In the genomic region with DNA sequence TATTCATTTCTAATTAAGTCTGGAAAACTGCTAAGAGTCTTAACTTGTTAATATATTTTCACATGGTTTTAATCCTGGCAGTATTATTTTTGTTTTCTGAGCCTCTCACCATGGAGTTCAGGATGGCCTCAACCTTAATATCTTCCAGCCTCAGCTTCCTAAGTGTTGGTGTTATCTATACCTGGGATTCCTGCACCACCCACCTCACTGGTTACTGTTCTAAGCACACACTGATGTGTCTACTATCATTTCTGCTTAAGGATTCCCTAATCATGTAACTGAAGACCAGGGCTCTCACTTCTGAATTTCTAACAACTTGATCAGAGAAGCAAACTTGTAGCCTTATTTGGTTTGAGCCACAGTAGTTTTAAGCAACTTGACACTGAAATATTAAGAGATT, we compare ENCODE assay signal across 22 mouse cellular contexts. TPM values are rescaled to one million over a fixed set of nuclear protein-coding genes. Genes with fewer than 3 reads are reported as not detected.
A peak's percentile ranks its signal among the peaks of the same experiment; 100 is the strongest.
DNase-seq lines count a peak whose midpoint lies in the region; ATAC-seq lines count a peak whose summit lies in the region.
"Had no signal": no experiment of that assay in that cellular context is flagged by ENCODE, and none has a peak within 500 bp of the region (broad histone marks: within the 10 kb centered on the region; RNA-seq: fewer than 3 reads in every experiment).

No protein-coding gene starts in this region.

- intact Hi-C loops in heart, postnatal 25 days (cut with DNase I), result no loop called here

- DNase-seq in midbrain, embryonic 11.5 days (ENCODE audit: low spot score, missing footprints), result peak; percentile 21
- DNase-seq in liver, embryonic 11.5 days (ENCODE audit: low spot score), result no peak
- no peak for DNase-seq in heart, postnatal 25 days (ENCODE audit: low spot score)
- DNase-seq in heart, adult 11 months, result no peak
- no peak for DNase-seq in thymus, postnatal 4 days
- DNase-seq: adrenal gland, postnatal 14 days; cerebellum, adult 8-10 months; cerebellum, postnatal 14 days; embryo, embryonic 11 days; gastrocnemius, postnatal 10 days; heart, adult 2 months; heart, postnatal 36 days had no signal

- no peak overlapping the region for H3K27ac ChIP-seq in midbrain, embryonic 11.5 days (ENCODE audit: low read depth, low read length)
- H3K27ac ChIP-seq in midbrain, embryonic 13.5 days, result no peak overlapping the region
- no peak overlapping the region for H3K27ac ChIP-seq in liver, embryonic 11.5 days (ENCODE audit: low read depth, low read length)
- peak overlapping the region; percentile 69 for H3K27ac ChIP-seq in liver, embryonic 15.5 days (replicated peaks)
- H3K27ac ChIP-seq: embryonic facial prominence, embryonic 15.5 days; forebrain, embryonic 12.5 days; heart, adult 2 months; hindbrain, embryonic 13.5 days; hindbrain, postnatal 0 days had no signal

- H3K9ac ChIP-seq in midbrain, embryonic 11.5 days (ENCODE audit: low read length), result no peak overlapping the region
- no peak overlapping the region for H3K9ac ChIP-seq in midbrain, embryonic 13.5 days (replicated peaks)
- no peak overlapping the region for H3K9ac ChIP-seq in liver, embryonic 11.5 days (ENCODE audit: low read depth, low read length)
- no peak overlapping the region for H3K9ac ChIP-seq in liver, embryonic 15.5 days
- H3K9ac ChIP-seq: embryonic facial prominence, embryonic 15.5 days; forebrain, embryonic 12.5 days; heart, embryonic 12.5 days; hindbrain, embryonic 13.5 days had no signal

- no peak overlapping the region for H3K4me3 ChIP-seq in midbrain, embryonic 11.5 days (ENCODE audit: low read depth, low read length)
- H3K4me3 ChIP-seq in midbrain, embryonic 13.5 days (replicated peaks), result no peak overlapping the region
- no peak overlapping the region for H3K4me3 ChIP-seq in liver, embryonic 11.5 days (ENCODE audit: low read depth, low read length)
- H3K4me3 ChIP-seq in liver, embryonic 15.5 days (replicated peaks), result no peak overlapping the region
- H3K4me3 ChIP-seq: embryonic facial prominence, embryonic 15.5 days; forebrain, embryonic 12.5 days; heart, adult 2 months; heart, embryonic 12.5 days; hindbrain, embryonic 13.5 days had no signal

- H3K9me3 ChIP-seq in midbrain, embryonic 11.5 days (ENCODE audit: control insufficient read depth, low read length), result no peaks in the 10 kb centered on the region
- no peaks in the 10 kb centered on the region for H3K9me3 ChIP-seq in midbrain, embryonic 13.5 days
- H3K9me3 ChIP-seq in liver, embryonic 11.5 days (ENCODE audit: control insufficient read depth, low read length), result no peaks in the 10 kb centered on the region
- H3K9me3 ChIP-seq in liver, embryonic 15.5 days (replicated peaks), result no peaks in the 10 kb centered on the region
- H3K9me3 ChIP-seq: embryonic facial prominence, embryonic 15.5 days; heart, embryonic 12.5 days; hindbrain, embryonic 13.5 days had no signal

- H3K4me1 ChIP-seq in midbrain, embryonic 11.5 days (ENCODE audit: control insufficient read depth, insufficient read depth, low read length), result peaks cover 12% of the 10 kb centered on the region
- peaks cover 15% of the 10 kb centered on the region for H3K4me1 ChIP-seq in midbrain, embryonic 13.5 days (replicated peaks)
- peaks cover 11% of the 10 kb centered on the region for H3K4me1 ChIP-seq in liver, embryonic 11.5 days (replicated peaks; ENCODE audit: control insufficient read depth, insufficient read depth, low read length)
- peaks cover 33% of the 10 kb centered on the region for H3K4me1 ChIP-seq in liver, embryonic 15.5 days (replicated peaks)

- ATAC-seq in midbrain, embryonic 11.5 days (ENCODE audit: low FRiP score), result no peak
- ATAC-seq in midbrain, embryonic 13.5 days, result no peak
- no peak; the same call in 1 of the 2 replicates for ATAC-seq in liver, embryonic 11.5 days (replicated peaks; ENCODE audit: low FRiP score)
- 0 out of 2 replicates have a peak, but pooled peaks have one; percentile 7 for ATAC-seq in liver, embryonic 15.5 days (ENCODE audit: insufficient read depth)
- ATAC-seq: activated CD4-positive, CD25-positive, alpha-beta regulatory T cell, adult 4 months; forebrain, embryonic 16.5 days; hindbrain, postnatal 0 days; Patski had no signal

- H3K27me3 ChIP-seq in midbrain, embryonic 11.5 days (ENCODE audit: control insufficient read depth, insufficient read depth, low read length), result no peaks in the 10 kb centered on the region
- H3K27me3 ChIP-seq in midbrain, embryonic 13.5 days, result no peaks in the 10 kb centered on the region
- H3K27me3 ChIP-seq in liver, embryonic 11.5 days (replicated peaks; ENCODE audit: control insufficient read depth, insufficient read depth, low read length), result no peaks in the 10 kb centered on the region
- H3K27me3 ChIP-seq in liver, embryonic 15.5 days, result no peaks in the 10 kb centered on the region
- H3K27me3 ChIP-seq: embryonic facial prominence, embryonic 15.5 days; forebrain, embryonic 12.5 days; heart, embryonic 12.5 days; hindbrain, embryonic 13.5 days; Patski had no signal

- no peak overlapping the region for H3K4me2 ChIP-seq in midbrain, embryonic 11.5 days
- H3K4me2 ChIP-seq in midbrain, embryonic 13.5 days (replicated peaks), result no peak overlapping the region
- peak overlapping the region; percentile 17; the same call in 1 of the 2 replicates for H3K4me2 ChIP-seq in liver, embryonic 11.5 days
- H3K4me2 ChIP-seq in liver, embryonic 15.5 days, result peak overlapping the region; percentile 17
- H3K4me2 ChIP-seq: embryonic facial prominence, embryonic 15.5 days; forebrain, embryonic 12.5 days; heart, embryonic 12.5 days; hindbrain, embryonic 13.5 days had no signal

- peaks cover 7% of the 10 kb centered on the region for H3K36me3 ChIP-seq in midbrain, embryonic 11.5 days (ENCODE audit: control insufficient read depth, insufficient read depth, low read length)
- H3K36me3 ChIP-seq in midbrain, embryonic 13.5 days, result peaks cover 13% of the 10 kb centered on the region
- H3K36me3 ChIP-seq in liver, embryonic 11.5 days (ENCODE audit: control insufficient read depth, insufficient read depth, low read length), result peaks cover 12% of the 10 kb centered on the region
- peaks cover 19% of the 10 kb centered on the region for H3K36me3 ChIP-seq in liver, embryonic 15.5 days (replicated peaks)

RNA-seq across cellular contexts. Expression of a gene that starts 2.3 kb away (rescaled TPM):
- polyA plus RNA-seq in midbrain, embryonic 11.5 days (2014; fragmentation: Nextera tagmentation; extraction: Ambion mirVana), result 2,057 and 2,255 TPM in 2 replicates
- polyA plus RNA-seq in midbrain, embryonic 13.5 days (2015; fragmentation: Nextera tagmentation; extraction: Ambion mirVana), result 1,301 and 1,321 TPM in 2 replicates
- polyA plus RNA-seq in liver, embryonic 11.5 days (2014; fragmentation: Nextera tagmentation; extraction: Ambion mirVana), result 1,063 and 1,240 TPM in 2 replicates
- 322 and 346 TPM in 2 replicates for polyA plus RNA-seq in liver, embryonic 15.5 days (2015; fragmentation: Nextera tagmentation; extraction: Ambion mirVana)
- 1,000 to 10,000 TPM in 1 of 2 experiments, 100 to 1,000 TPM in 1; 975 to 1,085 TPM for total RNA-seq in heart, postnatal 25 days (2021)

RNA-seq across cellular contexts. Expression of a gene that starts 56.4 kb away (rescaled TPM):
- polyA plus RNA-seq in midbrain, embryonic 11.5 days (2014; fragmentation: Nextera tagmentation; extraction: Ambion mirVana), result 84.2 and 92.4 TPM in 2 replicates
- 99.7 and 102 TPM in 2 replicates for polyA plus RNA-seq in midbrain, embryonic 13.5 days (2015; fragmentation: Nextera tagmentation; extraction: Ambion mirVana)
- polyA plus RNA-seq in liver, embryonic 11.5 days (2014; fragmentation: Nextera tagmentation; extraction: Ambion mirVana), result 53.6 and 58.3 TPM in 2 replicates
- polyA plus RNA-seq in liver, embryonic 15.5 days (2015; fragmentation: Nextera tagmentation; extraction: Ambion mirVana), result 21.8 and 22.3 TPM in 2 replicates
- total RNA-seq in heart, postnatal 25 days (2021), result 10 to 100 TPM; 15.2 to 19.3 TPM

Comparison
In these comparisons a context has a peak if more than half of its experiments do, and no peak if none do; other contexts are left out.
1. H3K4me2 ChIP-seq: peak in liver, embryonic 11.5 days (single experiment) and liver, embryonic 15.5 days (single experiment); none in midbrain, embryonic 11.5 days (single experiment) and midbrain, embryonic 13.5 days (single experiment).